Mouse (Mus musculus) heart, postnatal 0 days (tissue): ENCODE results near the gene Atxn7l1.

Source experiments
- CTCF ChIP-seq: IDR thresholded peaks from 2 replicates; pipeline ENCODE4 v1.5.1; 2016; ENCODE audit warnings: antibody characterized with exemption, control low read depth, low read depth
- EP300 ChIP-seq: IDR thresholded peaks from 2 replicates; pipeline ENCODE4 v1.6.1; 2016; ENCODE audit warnings: antibody characterized with exemption, low read depth

GRCm38 (mm10) chr12:33285354-33285753, 137.9 kb downstream of the Atxn7l1 start:
- no peak for TF ChIP-seq EP300
- no peak for TF ChIP-seq CTCF
